Mouse (Mus musculus): ENCODE measurements around the gene Vars2. TPM values are rescaled to one million over a fixed set of nuclear protein-coding genes. Genes with fewer than 3 reads are reported as not detected.

The Vars2 gene
- polyA plus RNA-seq, 2 experiments from 2014 or later = 11.1 to 15.2 TPM

- no peak for ATAC-seq
Measured at GRCm38 (mm10) chr17:35692368-35692767, 25.0 kb upstream of the Vars2 start.

- ATAC-seq = no peak
Measured at GRCm38 (mm10) chr17:35691811-35692210, 24.4 kb upstream of the Vars2 start.

- no peak for ATAC-seq
Measured at GRCm38 (mm10) chr17:35689936-35690645, 22.7 kb upstream of the Vars2 start.

- no peak for ATAC-seq
Measured at GRCm38 (mm10) chr17:35688347-35689175, 21.2 kb upstream of the Vars2 start.

GRCm38 (mm10) chr17:35685061-35685460 is 17.7 kb upstream of the Vars2 start:
- ATAC-seq = no peak

DNA sequence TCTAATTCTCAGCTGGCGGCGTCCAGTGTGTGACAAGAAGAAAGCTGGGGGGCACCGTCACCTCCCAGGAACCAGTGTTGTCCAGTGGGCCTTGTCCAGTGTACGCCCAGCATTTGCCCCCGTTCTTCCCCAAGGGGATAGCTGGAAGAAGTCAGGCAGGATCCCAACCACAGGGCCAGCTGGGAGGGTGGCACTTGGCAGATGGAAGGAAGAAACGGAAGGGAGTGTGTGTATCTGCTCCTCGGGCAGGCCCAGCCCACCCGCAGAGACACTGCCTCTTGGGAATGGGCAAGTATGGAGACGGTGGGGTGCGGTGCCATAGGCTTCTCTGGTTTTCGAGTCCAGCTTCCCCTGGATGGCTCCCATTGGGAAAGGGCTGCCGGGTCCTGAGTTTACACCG is 14.6 kb upstream of the Vars2 start:
- no peak for ATAC-seq

- ATAC-seq = no peak
Measured at GRCm38 (mm10) chr17:35680591-35680990, 13.2 kb upstream of the Vars2 start.

- ATAC-seq = peak; percentile 99
Measured at GRCm38 (mm10) chr17:35673416-35674035, 6.1 kb upstream of the Vars2 start, which contains the start of gene Gtf2h4. TSS of gene Gtf2h4 (minus strand) at chr17:35673739.

DNA sequence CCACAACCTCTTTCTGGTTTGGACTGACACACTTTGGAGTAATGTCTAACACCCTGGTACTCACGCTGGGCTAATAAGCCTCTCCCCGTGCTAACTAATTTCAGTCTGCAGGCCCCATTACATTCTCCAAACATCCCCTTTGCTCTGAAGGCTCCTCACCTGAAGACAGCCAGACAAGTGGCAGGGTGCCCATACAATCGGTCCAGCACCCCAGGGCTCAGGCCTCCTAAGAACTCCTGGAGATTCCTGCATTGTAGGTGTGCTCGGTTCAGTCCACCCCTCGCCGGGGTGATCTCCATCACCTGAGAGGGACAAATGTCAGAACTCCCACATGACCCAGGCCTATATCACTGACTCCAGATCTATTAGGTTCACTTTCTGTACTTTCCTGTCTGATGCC is 5.1 kb upstream of the Vars2 start:
- ATAC-seq = no peak

DNA sequence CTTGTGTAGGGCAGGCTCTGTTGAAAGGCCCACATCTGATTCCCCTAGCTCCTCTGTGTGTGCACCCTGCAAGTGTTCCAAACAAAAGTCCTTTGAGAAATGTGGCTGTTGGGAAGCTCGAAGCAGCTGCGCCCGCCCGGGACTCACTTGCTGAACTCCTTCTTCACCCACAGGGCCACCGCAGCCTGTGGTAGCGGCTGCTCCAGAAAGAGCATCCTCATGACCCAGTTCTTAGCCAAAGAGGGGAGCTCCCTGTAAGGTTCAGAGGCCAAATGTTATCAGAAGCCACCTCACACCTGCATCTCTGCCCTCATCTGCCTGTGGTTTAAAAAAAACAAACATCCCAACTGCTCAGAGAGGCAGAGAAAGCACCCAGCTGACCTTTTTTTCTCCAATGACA is 4.5 kb upstream of the Vars2 start:
- no peak for ATAC-seq

GRCm38 (mm10) chr17:35669731-35670130 is 2.3 kb upstream of the Vars2 start:
- ATAC-seq = no peak

GRCm38 (mm10) chr17:35666851-35667256 is 538 bp downstream of the Vars2 start:
- ATAC-seq = peak; percentile 40

DNA sequence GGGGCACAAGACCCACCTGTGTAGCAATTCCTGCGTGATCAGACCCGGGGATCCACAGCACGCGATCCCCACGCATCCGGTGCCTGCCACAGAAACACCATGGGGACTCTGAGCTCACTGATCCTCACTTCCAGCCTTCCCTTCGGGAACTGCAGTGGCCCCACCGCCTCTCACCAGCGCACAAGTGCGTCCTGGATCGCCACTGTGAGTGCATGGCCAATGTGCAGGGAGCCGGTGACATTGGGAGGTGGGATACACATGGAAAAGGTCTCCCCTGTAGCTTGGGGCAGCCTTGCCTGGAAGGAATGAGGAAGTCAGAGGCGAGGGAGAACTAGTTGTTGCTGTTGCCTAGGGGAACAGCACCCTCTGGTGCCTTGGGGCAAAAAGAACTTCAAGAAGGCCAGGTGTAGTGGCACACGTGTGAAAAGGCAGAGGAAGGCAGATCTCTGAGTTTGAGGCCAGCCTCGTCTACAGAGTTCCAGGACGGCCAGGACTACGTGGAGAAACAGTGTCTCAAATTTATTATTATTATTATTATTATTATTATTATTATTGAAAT is 1.4 kb downstream of the Vars2 start:
- no peak for ATAC-seq

DNA sequence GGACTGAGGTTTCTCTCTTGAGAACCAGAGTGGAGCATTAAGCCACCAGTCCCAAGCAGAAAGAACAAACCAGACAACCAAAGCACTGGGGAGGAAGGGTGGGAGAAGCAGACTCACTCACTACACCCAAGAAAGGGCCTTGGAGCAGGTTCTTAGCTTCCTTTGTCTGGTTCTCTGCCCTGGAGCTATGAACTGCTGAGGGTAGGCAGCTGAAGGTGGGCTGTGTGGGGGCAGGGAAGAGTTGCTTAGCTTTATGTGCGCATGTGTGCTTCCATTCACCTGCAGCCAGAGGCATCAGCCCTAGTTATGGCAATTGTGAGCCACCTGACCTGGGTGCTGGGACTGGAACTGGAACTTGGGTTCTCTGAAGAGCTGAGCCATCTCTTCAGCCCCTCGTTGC is 14.3 kb downstream of the Vars2 start:
- ATAC-seq = no peak

- no peak for ATAC-seq
Measured at GRCm38 (mm10) chr17:35649429-35649828, 18.0 kb downstream of the Vars2 start.

GRCm38 (mm10) chr17:35643609-35644236 is 23.7 kb downstream of the Vars2 start, which contains the start of gene Mucl3:
TSS of gene Mucl3 (minus strand) at chr17:35643695.
- ATAC-seq = no peak

DNA sequence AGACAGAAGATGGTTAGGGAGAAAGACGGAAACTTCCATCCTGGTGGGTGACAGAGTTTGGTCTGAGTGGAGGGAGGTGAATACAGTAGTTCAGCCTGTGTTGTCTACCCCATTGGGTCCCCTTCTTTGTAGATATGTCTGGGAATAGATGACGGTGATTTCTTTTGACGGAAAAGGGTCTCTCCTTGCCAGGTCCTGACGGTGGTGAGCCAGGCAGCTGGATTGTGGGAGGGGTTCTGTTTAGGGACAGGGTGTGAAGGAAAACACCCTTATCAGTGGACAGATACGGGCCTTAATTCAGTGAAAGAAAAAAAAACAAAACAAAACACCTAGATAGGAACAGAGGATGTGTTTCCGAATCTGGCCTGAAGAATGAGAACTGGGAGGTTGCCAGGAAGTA is 28.0 kb downstream of the Vars2 start:
- ATAC-seq = no peak

DNA sequence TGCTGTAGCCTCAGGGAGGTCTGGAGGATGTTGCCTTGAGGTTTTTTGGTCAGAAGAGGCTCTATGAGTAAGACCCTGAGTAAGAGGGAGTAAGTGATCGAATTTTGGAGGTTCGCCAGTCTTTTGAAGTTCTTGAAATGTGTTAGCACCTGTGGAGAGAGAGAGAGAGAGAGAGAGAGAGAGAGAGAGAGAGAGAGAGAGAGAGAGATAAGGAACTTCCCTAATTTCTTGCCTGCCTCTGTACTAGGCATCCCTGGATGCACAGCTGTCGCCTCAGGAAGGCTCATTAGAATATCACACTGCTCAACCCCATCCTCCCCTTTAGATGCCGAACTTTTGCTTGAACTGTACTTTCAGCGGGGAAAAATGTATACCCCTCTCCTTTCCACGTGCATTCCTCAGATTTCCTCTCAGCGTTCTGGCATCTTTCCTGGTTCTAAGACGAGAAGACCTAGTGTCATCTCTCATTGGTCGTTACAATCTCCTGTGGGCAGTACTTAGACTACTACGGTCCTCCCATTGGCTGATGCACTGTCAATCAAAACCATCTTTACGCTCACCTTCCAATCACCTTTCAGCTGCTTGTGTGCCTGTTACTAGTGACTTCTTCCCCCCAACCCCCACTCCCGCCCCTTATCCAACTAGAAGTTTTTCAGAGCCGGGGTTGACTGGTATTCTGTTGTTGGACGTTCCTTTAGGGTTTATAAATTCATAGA is 28.8 kb downstream of the Vars2 start:
- ATAC-seq = peak; percentile 93

- no peak for ATAC-seq
Measured at GRCm38 (mm10) chr17:35636363-35636762, 31.0 kb downstream of the Vars2 start.

DNA sequence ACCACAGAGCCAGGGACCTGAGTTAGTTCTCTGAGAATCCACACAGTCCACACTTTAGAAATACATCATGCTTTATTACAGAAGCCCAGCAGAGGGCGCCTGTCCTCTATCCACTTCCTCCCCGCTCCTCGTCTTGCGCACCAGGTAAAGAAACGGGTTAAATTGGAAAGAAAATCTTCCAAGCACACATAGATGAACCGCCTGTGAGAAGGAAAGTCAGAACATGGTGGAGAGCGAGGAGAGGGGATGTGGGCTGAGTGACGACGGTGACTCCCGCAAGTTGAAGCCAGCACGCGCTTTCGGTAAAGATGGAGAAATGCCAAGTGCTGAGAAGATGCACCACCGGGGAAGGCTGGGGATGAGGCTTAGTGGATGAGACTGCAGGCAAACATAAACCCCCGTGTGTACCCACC is 31.7 kb downstream of the Vars2 start:
- peak; percentile 55 for ATAC-seq

- ATAC-seq = no peak
Measured at GRCm38 (mm10) chr17:35635202-35635601, 32.2 kb downstream of the Vars2 start.

DNA sequence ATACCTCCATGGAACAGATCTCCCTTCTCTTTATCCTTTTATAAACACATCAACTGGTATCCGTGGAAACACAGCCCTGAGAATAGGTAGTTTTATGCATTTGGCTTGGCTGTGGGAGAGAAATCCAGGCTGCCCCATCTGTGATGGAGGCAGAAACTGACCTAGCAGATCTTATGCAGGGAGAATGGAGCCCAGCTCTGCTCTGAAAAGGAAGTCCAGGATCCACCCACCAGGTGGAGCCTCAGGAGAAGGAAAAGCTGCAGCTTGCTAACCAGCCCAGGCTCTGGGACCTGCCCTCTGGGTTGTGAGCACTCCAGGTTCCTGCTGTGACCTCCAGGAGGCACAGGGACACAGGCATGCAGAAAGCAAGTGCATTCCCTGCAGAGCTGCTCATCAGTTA is 33.4 kb downstream of the Vars2 start:
- no peak for ATAC-seq
